Mouse (Mus musculus) spleen, postnatal 4 days (tissue): ENCODE data around the gene 1700003F12Rik.
A peak's percentile ranks its signal among the peaks of the same experiment; 100 is the strongest.

Experiments
- DNase-seq, 2 experiments: peaks; one replicate each; pipeline ENCODE4 v3.0.0; 2022; ENCODE audit warnings: low spot score in 2 of 2

Gene 1700003F12Rik

DNA sequence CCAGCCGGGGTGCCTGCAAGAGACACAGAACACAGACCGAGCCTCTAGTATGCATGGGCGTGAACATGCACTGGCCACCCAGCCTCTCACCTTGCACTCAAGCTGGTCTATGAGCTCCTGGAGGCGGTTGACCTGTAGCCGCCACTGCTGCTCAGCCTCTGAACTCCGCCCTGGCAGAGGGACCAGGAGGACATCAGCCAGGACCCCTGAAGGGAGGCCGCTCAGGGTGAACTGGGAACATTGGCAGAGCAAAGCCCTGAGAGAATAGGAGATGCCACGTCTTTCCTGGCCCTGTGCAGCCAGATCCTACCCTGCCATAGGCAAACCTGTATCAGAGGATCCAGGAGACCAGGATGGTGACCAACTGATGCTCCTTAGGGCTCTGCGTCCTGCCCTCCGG is at the start of gene 1700003F12Rik:
TSS of gene 1700003F12Rik (plus strand) at position 375 of the 400 bp plus-strand sequence.
- peak in 1 of 2 experiments; percentile 12 for DNase-seq

GRCm38 (mm10) chr2:154498571-154498970 is 48.3 kb upstream of the 1700003F12Rik start:
- DNase-seq = no peak

- no peak for DNase-seq
Observed at GRCm38 (mm10) chr2:154499717-154500247, 47.1 kb upstream of the 1700003F12Rik start.

DNA sequence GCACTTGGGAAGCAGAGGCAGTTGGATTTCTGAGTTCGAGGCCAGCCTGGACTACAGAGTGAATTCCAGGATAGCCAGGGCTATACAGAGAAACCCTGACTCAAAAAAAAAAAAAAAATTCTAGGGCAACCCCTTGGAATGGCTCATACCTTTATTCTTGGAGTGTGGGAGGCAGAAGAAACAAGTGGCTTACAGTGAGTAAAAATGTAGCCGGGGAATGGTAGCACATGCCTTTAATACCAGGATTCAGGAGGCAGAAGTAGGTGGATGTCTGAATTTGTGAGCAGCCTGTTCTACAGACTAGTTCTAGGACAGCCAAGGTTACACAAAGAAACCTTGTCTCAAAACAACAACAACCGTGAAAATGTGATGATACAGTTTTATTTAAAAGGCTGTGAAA is 46.1 kb upstream of the 1700003F12Rik start:
- DNase-seq = no peak

DNA sequence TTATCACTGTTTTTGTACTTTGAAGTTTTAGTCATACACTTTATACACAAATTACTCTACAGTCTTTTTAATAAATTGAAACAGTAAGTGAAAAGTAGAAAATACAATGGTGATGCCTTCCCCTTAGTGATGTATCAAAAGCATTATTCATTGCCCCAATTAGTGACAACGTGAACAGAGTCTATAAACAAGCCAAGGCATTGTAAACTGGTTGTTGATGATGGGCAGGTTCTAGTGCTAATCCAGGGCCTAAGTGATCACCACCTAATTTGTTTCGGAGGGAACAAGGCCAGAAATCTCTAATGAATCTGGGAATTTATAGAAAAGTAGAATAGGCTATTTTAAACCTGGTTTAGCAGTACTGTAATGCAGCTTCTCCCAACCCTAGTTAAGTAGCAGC is 39.8 kb upstream of the 1700003F12Rik start:
- DNase-seq = no peak

DNA sequence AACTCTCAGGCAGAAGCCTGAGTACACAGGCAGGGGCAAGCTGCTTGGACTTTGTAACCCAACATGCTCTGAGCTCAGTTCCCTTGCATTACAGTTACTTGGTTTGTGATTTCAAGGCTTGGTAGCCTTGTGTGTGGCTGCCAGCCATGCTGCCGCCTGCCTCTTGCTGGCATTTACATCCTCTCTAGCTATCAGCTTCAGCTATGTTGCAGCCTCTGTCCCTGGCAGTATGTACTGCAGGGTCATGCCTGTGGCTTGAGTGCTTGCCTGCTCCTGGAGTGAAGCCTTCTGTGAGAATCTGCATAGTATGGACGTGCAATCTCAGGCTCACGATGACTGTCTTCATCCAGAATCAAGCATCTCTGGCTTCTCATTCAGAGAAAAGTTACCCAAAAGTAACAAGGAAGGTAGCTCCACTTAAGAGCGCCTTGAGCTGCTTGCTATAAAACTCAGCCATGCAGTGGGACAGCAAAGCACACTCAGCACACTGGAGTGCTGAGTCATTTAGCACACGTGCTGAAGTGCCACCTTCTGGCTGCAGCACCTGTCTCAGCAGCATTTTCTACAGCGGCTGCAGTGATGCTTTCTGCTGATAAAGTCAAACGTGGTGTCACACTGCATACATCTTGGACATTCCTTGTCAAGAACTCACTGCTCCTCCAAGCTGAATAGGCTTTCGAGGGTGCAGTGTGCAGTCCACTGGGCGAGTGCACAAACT is 39.2 kb upstream of the 1700003F12Rik start:
- no peak for DNase-seq

DNA sequence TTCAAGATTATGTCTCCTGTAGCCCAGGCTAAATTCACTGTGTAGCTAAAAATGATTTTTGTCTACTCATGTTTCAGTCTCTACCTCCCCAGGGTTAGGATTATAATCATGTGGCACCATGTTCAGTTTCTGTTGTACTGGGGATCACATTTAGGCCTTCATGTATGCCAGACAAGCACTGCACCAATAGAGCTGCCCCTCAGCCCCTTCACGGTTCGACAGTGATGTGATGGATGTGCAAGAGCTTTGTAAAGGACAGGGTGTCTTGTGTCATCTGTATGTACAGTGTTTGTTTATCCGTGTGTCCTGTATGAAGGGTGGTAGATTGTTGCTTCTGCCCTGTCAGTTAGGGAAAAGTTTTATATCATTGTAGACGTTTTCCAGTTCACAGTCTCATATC is 38.4 kb upstream of the 1700003F12Rik start:
- DNase-seq = no peak

- no peak for DNase-seq
Observed at GRCm38 (mm10) chr2:154510141-154510540, 36.7 kb upstream of the 1700003F12Rik start.

- no peak for DNase-seq
Observed at GRCm38 (mm10) chr2:154516944-154517343, 29.9 kb upstream of the 1700003F12Rik start.

DNA sequence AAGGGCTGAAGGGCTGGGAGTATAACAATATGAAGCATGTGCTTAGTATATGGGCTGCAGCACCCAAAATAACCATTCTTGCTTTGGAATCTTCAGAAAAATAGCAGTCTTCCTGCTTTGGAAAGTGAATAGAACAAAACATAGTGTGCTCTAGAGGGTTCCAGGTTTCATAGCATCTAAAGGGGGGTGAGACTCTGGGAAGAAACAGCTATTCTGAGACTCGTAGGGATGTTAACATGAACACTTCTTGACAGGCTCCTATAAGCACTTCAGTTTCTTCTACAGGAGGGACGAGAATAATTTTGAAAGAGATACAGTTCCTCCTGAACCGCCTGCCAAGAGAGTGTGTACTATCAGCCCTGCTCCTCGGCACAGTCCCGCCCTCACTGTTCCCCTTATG is 29.5 kb upstream of the 1700003F12Rik start:
- no peak for DNase-seq

- no peak for DNase-seq
Observed at GRCm38 (mm10) chr2:154521449-154521848, 25.4 kb upstream of the 1700003F12Rik start.

- no peak for DNase-seq
Observed at GRCm38 (mm10) chr2:154522334-154522733, 24.6 kb upstream of the 1700003F12Rik start.

GRCm38 (mm10) chr2:154525285-154525684 is 21.6 kb upstream of the 1700003F12Rik start:
- no peak for DNase-seq

- DNase-seq = no peak
Observed at GRCm38 (mm10) chr2:154526531-154526930, 20.4 kb upstream of the 1700003F12Rik start.

GRCm38 (mm10) chr2:154532888-154533287 is 14.0 kb upstream of the 1700003F12Rik start:
- no peak for DNase-seq

GRCm38 (mm10) chr2:154534704-154535270 is 12.1 kb upstream of the 1700003F12Rik start:
- no peak for DNase-seq

GRCm38 (mm10) chr2:154538310-154538709 is 8.6 kb upstream of the 1700003F12Rik start:
- DNase-seq = no peak

GRCm38 (mm10) chr2:154538710-154539109 is 8.2 kb upstream of the 1700003F12Rik start:
- DNase-seq = no peak

DNA sequence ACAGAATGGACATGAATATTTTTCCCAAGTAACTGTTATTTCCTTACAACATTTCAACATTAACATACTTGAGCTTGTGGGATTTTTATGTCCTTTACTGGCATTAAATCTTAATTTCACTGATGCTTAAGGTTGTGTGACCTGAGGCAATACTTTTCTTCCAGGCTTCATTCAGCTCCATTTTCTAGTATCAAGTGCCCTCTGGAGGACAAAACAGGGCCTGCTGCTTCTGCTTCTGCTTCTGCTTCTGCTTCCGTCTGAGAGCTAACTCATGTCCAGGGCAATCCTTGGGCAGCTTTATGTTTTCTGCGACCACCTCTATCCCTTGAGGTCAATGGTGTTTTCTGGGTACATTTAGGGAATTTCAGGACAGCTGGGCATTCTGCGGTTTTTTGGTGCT is 7.2 kb upstream of the 1700003F12Rik start:
- no peak for DNase-seq

GRCm38 (mm10) chr2:154541630-154542029 is 5.3 kb upstream of the 1700003F12Rik start:
- no peak for DNase-seq

DNA sequence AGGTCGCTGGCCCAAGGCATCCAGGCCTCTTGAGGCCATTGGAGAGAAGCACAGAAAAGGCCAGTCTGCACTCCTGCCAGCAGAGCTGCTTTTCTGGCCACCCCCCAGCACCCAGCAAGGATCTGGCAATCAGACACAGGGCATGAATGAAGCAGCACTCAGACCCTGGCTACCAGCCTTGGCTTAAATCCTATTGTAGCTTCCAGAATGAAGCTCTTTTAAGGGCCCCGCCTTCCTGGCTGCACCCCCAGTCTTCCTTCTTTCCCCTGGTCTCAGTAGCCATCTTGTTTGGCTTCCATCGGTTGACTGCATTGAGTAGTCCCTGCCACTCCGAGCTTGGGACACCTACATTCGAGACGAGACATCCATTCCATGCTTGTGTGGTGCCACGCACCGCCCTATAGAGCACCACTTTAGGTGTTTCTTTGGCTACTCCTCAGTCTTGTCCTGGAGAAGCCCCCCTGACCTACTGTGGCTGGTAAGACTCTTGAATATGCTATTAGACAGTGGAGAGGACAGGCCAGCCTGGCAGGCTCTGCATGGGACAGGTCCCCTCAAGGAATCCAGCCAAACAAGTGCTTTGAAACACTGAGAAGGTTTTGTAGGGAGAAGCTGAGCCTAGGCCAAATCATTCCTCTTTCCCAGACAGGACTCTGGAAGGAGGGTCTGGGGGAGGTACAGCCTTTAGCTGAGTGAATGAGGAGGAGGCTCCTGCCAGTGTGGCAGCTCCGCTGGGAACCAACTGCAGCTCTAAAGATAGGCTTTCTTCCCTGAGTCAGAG is 3.1 kb upstream of the 1700003F12Rik start:
- peak in 1 of 2 experiments; percentile 10 for DNase-seq

GRCm38 (mm10) chr2:154548688-154549087 is 1.8 kb downstream of the 1700003F12Rik start:
- peak in 1 of 2 experiments; percentile 64 for DNase-seq
